Mouse (Mus musculus): ENCODE measurements around the gene Ddx39b.

DNA sequence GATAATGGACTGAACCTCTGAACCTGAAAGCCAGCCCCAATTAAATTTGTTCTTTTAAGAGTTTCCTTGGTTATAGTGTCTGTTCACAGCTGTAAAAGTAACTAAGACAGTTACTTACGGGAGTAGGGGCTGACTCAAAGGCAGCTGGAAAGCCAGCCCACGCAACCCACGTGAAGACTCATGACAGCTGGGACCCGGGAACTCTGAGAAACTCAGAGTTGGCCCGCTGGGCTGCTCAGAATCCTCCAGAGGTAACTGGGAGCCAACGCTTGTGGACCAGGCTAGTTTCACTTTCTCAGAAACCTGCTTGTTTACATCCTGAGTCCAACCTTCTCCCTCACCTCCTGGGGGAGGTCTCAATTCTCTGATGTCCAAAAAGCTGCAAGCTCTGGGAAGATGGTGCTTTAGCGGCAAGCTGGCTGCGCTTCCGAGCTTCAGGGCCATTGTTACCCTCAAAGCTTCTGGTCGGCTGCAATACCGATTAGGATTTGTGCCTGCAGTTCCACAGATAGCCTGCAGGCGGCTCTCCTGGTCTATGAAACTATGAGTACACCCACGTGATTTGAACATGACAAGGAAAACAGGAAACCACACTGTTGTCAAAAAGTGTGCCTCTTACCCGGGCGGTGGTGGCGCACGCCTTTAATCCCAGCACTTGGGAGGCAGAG is 16.4 kb downstream of the Ddx39b start:
- TF ChIP-seq CTCF (IDR thresholded peaks at IDR 0.05): peak; percentile 86
- TF ChIP-seq EP300 (IDR thresholded peaks at IDR 0.05; ENCODE audit: insufficient read depth, low read depth, low read length): peak; percentile 91

All from heart, adult 2 months (tissue).